Mouse (Mus musculus) spleen, adult 2 months (tissue): ENCODE measurements around the gene Immp2l.

Experiments
- CTCF ChIP-seq: fragments of 200-500 bp; IDR thresholded peaks from 2 replicates; pipeline ENCODE4 v1.5.1; 2011; ENCODE audit warnings: mild to moderate bottlenecking, inconsistent platforms; ENCODE audit not compliant: insufficient read depth, insufficient read length, insufficient replicate concordance; ENCODE audit errors: extremely low read depth
- POLR2A ChIP-seq: fragments of 200-500 bp; IDR thresholded peaks from 2 replicates; pipeline ENCODE4 v1.6.1; 2011; ENCODE audit warnings: low read depth, low read length, inconsistent platforms

DNA sequence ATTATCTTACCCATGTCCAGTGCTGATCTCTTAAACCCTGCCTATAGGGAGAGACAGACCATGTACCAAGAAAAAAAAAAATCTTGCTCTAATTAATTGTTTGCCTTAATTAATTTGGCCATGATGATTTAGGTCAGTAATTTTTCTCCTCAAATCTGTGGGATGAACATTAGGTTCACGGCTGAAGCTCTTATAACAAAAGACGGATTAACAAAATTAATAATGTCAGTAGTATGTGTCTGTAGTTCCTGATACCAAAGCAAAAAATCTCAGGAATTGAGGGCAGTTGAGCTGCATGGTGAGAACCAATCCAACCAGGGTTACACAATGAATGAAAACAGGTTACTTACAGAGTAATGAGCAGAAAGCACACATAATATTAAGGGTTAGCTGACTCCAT, 29.0 kb upstream of the Immp2l start:
- TF ChIP-seq POLR2A, result no peak
- no peak for TF ChIP-seq CTCF
